Mouse (Mus musculus): ENCODE measurements around the gene Derl3. TPM values are rescaled to one million over a fixed set of nuclear protein-coding genes. Genes with fewer than 3 reads are reported as not detected.

Gene Derl3
- polyA plus RNA-seq, 1 experiment from 2014 or later = 9.6 TPM

DNA sequence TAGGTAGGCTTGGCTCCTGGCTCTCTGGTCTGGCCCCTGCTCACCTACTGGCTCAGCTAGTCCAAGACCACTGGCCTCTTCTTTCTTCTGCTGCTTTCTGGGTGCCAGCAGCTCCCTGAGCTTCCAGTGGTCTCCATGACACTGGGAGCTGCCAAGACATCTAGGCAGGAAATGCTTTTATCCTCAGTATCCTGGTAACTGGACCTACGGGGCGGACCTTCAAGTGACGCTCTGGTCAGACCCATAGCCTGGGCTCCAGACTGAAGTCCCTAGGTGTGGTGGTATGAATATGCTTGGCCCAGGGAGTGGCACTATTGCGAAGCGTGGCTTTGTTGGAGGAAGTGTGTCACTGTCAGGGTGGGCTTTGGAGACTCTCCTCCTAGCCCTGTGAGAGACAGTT lies 47.3 kb downstream of the Derl3 start, which contains the start of gene Gm867:
Gene Gm867, minus strand, starts transcription at position 153 of the 400 bp plus-strand sequence.
- ATAC-seq (ENCODE audit: insufficient read depth, low FRiP score) = no peak
- WGBS = 80% methylated on average over 5 of the region's 5 CpGs
- Histone ChIP-seq H3K4me2 (ENCODE audit: low read depth, low read length) (no peak within 1 kb of the TSS), H3K36me3 (ENCODE audit: control insufficient read depth, insufficient read depth, low read length) (no peaks in the 10 kb centered on the region), H3K27ac (ENCODE audit: low read length) (no peak within 1 kb of the TSS), H3K9ac (ENCODE audit: low read length) (no peak within 1 kb of the TSS), H3K27me3 (ENCODE audit: control insufficient read depth, insufficient read depth, low read length) (0 out of 2 replicates have a peak, but pooled peaks cover 2% of the 10 kb centered on the region), H3K9me3 (replicated peaks; ENCODE audit: control insufficient read depth, low read length) (no peaks in the 10 kb centered on the region), H3K4me1 (ENCODE audit: control insufficient read depth, insufficient read depth, low read length) (peaks cover 7% of the 10 kb centered on the region), H3K4me3 (replicated peaks; ENCODE audit: low read length) (no peak within 1 kb of the TSS)

DNA sequence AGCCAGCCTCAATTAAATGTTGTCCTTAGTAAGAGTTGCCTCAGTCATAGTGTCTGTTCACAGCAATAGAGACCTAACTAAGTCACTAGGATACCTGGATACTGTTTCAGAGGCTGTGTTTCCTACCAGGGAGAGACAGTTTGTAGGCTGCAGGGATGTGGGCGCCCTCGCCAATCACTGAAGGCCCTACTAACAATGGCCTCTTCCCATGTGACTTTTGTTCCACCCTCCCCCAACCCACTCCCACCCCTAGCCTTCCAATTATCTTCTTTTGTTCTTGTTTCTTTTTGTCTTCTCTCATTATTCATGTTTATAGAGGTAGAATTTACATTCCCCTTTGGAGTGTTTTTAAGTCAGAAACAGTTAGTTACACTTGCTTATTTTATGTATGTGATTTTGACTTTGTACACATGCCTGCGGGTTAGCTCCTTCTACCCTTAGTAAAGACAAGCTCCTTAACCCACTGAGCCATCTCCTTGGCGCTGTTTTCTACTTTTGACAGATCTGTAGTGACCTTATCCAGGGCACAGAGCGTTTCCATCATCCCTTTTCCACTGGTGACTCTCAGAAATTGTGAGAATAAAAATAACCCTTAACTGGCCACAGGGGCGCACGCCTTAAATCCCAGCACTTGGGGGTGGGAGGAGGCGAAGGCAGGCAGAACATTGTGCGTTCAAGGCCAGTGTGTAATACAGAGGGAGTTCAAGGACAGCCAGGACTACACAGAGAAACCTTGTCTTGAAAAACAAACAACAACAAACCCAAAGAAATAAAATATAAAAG lies 48.0 kb downstream of the Derl3 start:
- Histone ChIP-seq H3K27me3 (ENCODE audit: control insufficient read depth, insufficient read depth, low read length) (no peaks in the 10 kb centered on the region), H3K36me3 (ENCODE audit: control insufficient read depth, insufficient read depth, low read length) (no peaks in the 10 kb centered on the region), H3K27ac (ENCODE audit: low read length) (no peak overlapping the region), H3K4me1 (ENCODE audit: control insufficient read depth, insufficient read depth, low read length) (peaks cover 7% of the 10 kb centered on the region), H3K9ac (ENCODE audit: low read length) (no peak overlapping the region), H3K9me3 (replicated peaks; ENCODE audit: control insufficient read depth, low read length) (no peaks in the 10 kb centered on the region), H3K4me3 (replicated peaks; ENCODE audit: low read length) (no peak overlapping the region), H3K4me2 (ENCODE audit: low read depth, low read length) (no peak overlapping the region)
- WGBS = 74% methylated on average over 9 of the region's 9 CpGs
- ATAC-seq (ENCODE audit: insufficient read depth, low FRiP score) = no peak

DNA sequence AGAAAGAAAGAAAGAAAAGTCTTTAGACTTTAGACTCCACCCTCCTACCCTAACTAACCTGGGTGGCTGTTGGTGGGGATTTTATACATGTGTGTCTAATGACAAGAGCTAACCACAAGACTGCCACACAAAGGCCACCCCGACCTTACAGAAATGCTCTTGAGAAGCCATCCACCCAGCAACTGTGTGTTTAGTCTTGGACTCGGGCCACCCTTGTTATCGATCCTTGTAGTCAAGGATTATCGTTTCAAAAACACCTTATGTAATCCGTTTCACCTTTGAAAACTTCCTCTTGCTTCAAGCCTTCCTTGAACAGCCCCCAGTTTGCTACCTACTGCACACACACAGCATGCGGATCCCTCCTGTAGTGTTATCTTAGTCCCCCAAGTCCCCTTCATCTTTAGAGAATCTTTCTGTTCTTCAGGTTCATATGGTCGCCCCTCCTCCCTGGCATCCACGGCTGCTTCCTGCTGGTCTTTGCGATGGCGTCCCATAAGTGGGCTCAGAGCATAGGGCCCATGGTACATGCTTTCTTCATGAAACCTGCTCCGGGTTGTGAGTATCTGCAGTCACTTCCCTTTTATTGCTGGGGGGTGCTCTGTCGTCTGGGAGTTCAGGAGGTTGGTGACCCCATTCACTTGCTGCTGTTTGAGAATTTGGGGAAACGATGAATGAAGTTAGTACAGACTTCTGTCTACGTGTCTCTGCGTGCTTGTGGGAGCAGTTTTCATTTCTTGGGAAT lies 49.7 kb downstream of the Derl3 start, which contains the start of gene Vpreb3:
Gene Vpreb3, plus strand, starts transcription at position 322 of the 742 bp plus-strand sequence.
- peak within 1 kb of the TSS; percentile 73 for H3K27ac ChIP-seq (ENCODE audit: low read length)
- H3K36me3 ChIP-seq (ENCODE audit: control insufficient read depth, insufficient read depth, low read length) = no peaks in the 10 kb centered on the region
- H3K9ac ChIP-seq (ENCODE audit: low read length) = no peak within 1 kb of the TSS
- peaks cover 7% of the 10 kb centered on the region for H3K4me1 ChIP-seq (ENCODE audit: control insufficient read depth, insufficient read depth, low read length)
- H3K27me3 ChIP-seq (ENCODE audit: control insufficient read depth, insufficient read depth, low read length) = no peaks in the 10 kb centered on the region
- no peaks in the 10 kb centered on the region for H3K9me3 ChIP-seq (replicated peaks; ENCODE audit: control insufficient read depth, low read length)
- 74% methylated on average over 15 of the region's 15 CpGs for WGBS
- no peak for ATAC-seq (ENCODE audit: insufficient read depth, low FRiP score)
- no peak within 1 kb of the TSS for H3K4me3 ChIP-seq (replicated peaks; ENCODE audit: low read length)
- 0 out of 2 replicates have a peak within 1 kb of the TSS, but pooled peaks have one; percentile 6 for H3K4me2 ChIP-seq (ENCODE audit: low read depth, low read length)

DNA sequence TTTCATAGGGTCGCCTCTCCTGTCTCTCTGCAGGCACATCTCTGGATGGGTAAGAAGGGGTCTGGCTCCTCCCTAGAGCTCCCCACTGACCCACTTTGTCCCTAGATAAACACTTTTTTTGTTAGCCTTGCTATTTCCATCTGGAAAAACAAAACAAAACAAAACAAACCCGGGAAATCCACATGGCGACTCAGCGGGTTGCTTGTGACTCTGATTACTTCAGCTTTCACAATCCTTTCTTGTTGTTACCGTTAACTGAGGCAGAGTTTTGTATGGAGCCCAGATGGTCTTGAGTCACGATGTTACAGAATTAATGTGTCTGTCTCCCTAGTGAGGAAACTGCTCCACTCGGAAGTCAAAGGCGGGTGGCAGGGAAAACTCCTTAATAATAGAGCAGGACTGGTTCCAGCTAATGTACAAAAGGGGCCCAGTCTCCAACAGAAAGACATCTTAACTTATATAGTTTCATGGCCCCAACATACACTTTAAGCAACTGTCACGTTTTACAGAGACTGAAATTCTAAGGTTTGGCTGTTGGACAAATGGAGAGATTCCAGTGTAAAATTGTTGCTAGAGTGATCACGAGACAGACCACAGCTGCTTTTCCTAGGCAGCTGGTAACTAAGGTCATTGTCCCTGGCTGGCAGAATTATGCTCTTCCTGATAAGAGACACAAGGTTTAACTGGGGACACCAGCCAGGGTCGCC lies 51.0 kb downstream of the Derl3 start:
- H3K9me3 ChIP-seq (replicated peaks; ENCODE audit: control insufficient read depth, low read length) = no peaks in the 10 kb centered on the region
- peak overlapping the region; percentile 73 for H3K27ac ChIP-seq (ENCODE audit: low read length)
- no peak overlapping the region for H3K4me3 ChIP-seq (replicated peaks; ENCODE audit: low read length)
- H3K36me3 ChIP-seq (ENCODE audit: control insufficient read depth, insufficient read depth, low read length) = no peaks in the 10 kb centered on the region
- ATAC-seq (ENCODE audit: insufficient read depth, low FRiP score) = no peak
- H3K27me3 ChIP-seq (ENCODE audit: control insufficient read depth, insufficient read depth, low read length) = no peaks in the 10 kb centered on the region
- H3K4me1 ChIP-seq (ENCODE audit: control insufficient read depth, insufficient read depth, low read length) = peaks cover 7% of the 10 kb centered on the region
- 0 out of 2 replicates have a peak overlapping the region, but pooled peaks have one; percentile 6 for H3K4me2 ChIP-seq (ENCODE audit: low read depth, low read length)
- 26% methylated on average over 11 of the region's 11 CpGs for WGBS
- H3K9ac ChIP-seq (ENCODE audit: low read length) = no peak overlapping the region

DNA sequence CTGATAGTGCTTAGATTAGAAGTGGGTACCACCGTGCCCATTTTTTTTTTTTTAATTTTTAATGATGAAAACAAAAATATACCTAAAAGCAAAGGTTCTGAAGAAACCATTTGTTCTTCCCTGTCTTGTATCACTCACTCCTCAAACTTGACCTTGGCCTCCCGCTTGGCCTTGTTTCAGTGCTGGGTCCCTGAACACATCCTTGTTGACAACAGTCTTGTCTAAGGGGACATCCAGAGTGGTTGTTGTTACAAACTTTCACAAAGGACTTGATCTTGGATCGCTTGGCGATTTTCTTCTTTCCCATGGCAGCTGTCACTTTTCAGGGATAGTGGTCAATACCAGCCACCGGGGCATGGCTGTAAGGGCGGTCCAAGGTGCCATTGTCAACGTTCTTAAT lies 52.0 kb downstream of the Derl3 start:
- Histone ChIP-seq H3K4me1 (ENCODE audit: control insufficient read depth, insufficient read depth, low read length) (peaks cover 7% of the 10 kb centered on the region), H3K27ac (ENCODE audit: low read length) (no peak overlapping the region)
- WGBS = 95% methylated on average over 7 of the region's 7 CpGs

More for the DNA sequence above, 52.0 kb downstream of the Derl3 start:
- no peak overlapping the region for H3K4me2 ChIP-seq (ENCODE audit: low read depth, low read length)
- H3K27me3 ChIP-seq (ENCODE audit: control insufficient read depth, insufficient read depth, low read length) = no peaks in the 10 kb centered on the region
- H3K9ac ChIP-seq (ENCODE audit: low read length) = no peak overlapping the region
- no peak overlapping the region for H3K4me3 ChIP-seq (replicated peaks; ENCODE audit: low read length)
- no peaks in the 10 kb centered on the region for H3K9me3 ChIP-seq (replicated peaks; ENCODE audit: control insufficient read depth, low read length)
- no peak for ATAC-seq (ENCODE audit: insufficient read depth, low FRiP score)
- H3K36me3 ChIP-seq (ENCODE audit: control insufficient read depth, insufficient read depth, low read length) = no peaks in the 10 kb centered on the region

Other genes with a start within 250 kb of the Derl3 start
- gene Susd2, start 249.4 kb upstream of the Derl3 start, polyA plus RNA-seq (2015; fragmentation: Nextera tagmentation; extraction: Ambion mirVana) = 16.1 and 18.6 TPM in 2 replicates
- 29.3 and 34.0 TPM in 2 replicates for gene Cabin1, start 129.1 kb upstream of the Derl3 start, polyA plus RNA-seq (2015; fragmentation: Nextera tagmentation; extraction: Ambion mirVana)
- 57.1 and 72.9 TPM in 2 replicates for gene Ddt, start 120.0 kb upstream of the Derl3 start, polyA plus RNA-seq (2015; fragmentation: Nextera tagmentation; extraction: Ambion mirVana)
- not detected in 2 replicates for gene Gm20441, start 112.5 kb upstream of the Derl3 start, polyA plus RNA-seq (2015; fragmentation: Nextera tagmentation; extraction: Ambion mirVana)
- 50.2 and 55.5 TPM in 2 replicates for gene Gstt3, start 112.0 kb upstream of the Derl3 start, polyA plus RNA-seq (2015; fragmentation: Nextera tagmentation; extraction: Ambion mirVana)
- gene Gstt1, start 94.8 kb upstream of the Derl3 start, polyA plus RNA-seq (2015; fragmentation: Nextera tagmentation; extraction: Ambion mirVana) = 20.6 and 20.8 TPM in 2 replicates
- gene Gstt4, start 70.9 kb upstream of the Derl3 start, polyA plus RNA-seq (2015; fragmentation: Nextera tagmentation; extraction: Ambion mirVana) = not detected in 2 replicates
- 64.8 and 76.9 TPM in 2 replicates for gene Gstt2, start 56.0 kb upstream of the Derl3 start, polyA plus RNA-seq (2015; fragmentation: Nextera tagmentation; extraction: Ambion mirVana)
- gene Mif, start 33.2 kb upstream of the Derl3 start, polyA plus RNA-seq (2015; fragmentation: Nextera tagmentation; extraction: Ambion mirVana) = 1,459 and 1,538 TPM in 2 replicates
- gene Smarcb1, start 28.2 kb downstream of the Derl3 start, polyA plus RNA-seq (2015; fragmentation: Nextera tagmentation; extraction: Ambion mirVana) = 159 and 162 TPM in 2 replicates
- 83.6 and 97.1 TPM in 2 replicates for gene Chchd10, start 39.7 kb downstream of the Derl3 start, polyA plus RNA-seq (2015; fragmentation: Nextera tagmentation; extraction: Ambion mirVana)
- 33.8 and 39.1 TPM in 2 replicates for gene Mmp11, start 43.1 kb downstream of the Derl3 start, polyA plus RNA-seq (2015; fragmentation: Nextera tagmentation; extraction: Ambion mirVana)
- gene Gm867, start 47.3 kb downstream of the Derl3 start, polyA plus RNA-seq (2015; fragmentation: Nextera tagmentation; extraction: Ambion mirVana) = 0.75 and 1.0 TPM in 2 replicates
- gene Vpreb3, start 49.6 kb downstream of the Derl3 start, polyA plus RNA-seq (2015; fragmentation: Nextera tagmentation; extraction: Ambion mirVana) = 1.9 and 2.1 TPM in 2 replicates
- gene Gm5134, start 61.1 kb downstream of the Derl3 start, polyA plus RNA-seq (2015; fragmentation: Nextera tagmentation; extraction: Ambion mirVana) = not detected in 2 replicates
- 15.7 and 15.9 TPM in 2 replicates for gene Zfp280b, start 139.2 kb downstream of the Derl3 start, polyA plus RNA-seq (2015; fragmentation: Nextera tagmentation; extraction: Ambion mirVana)
- 0.15 TPM in 1 of 2 replicates, not detected in the other for gene Slc5a4b, start 217.5 kb downstream of the Derl3 start, polyA plus RNA-seq (2015; fragmentation: Nextera tagmentation; extraction: Ambion mirVana)

Data from stomach, embryonic 16.5 days (tissue).